Mouse (Mus musculus): Measurements from ENCODE around the gene Zfp423.

GRCm38 (mm10) chr8:87952298-87952697 is 7.1 kb downstream of the Zfp423 start:
- TF ChIP-seq CTCF (IDR thresholded peaks at IDR 0.05) = no peak
- no peak for TF ChIP-seq EP300 (IDR thresholded peaks at IDR 0.05)

Measured in lung, postnatal 0 days (tissue).